Mouse (Mus musculus): ENCODE measurements at regions not wholly inside any gene's neighbourhood (a gene's known extent, or its start where the extent isn't known, plus 50 kb on each side); places are given as distances from the start of the nearest gene placed in this dataset.

DNA sequence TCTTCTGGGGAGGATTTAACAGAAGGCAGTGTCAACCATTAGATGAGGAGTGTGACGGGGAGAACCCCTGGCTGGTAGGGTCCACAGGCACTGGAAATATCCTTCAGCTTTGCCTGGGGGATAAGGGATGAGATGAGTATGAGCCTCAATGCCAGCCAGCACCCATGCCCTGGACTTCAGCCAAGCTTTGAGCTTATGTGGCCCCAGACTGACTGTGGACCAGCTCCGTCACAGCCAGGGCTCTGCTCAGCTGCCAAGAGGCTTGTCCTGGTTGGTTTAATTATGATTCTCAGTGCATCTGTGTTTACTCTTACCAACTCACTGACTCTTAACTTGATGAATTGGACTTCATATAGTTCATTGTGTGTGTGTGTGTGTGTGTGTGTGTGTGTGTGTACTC, 165.8 kb downstream of the Mex3b start:
- no peak overlapping the region for H3K4me3 ChIP-seq (replicated peaks; ENCODE audit: control insufficient read depth, low read depth, low read length)
- 83% methylated on average over 2 of the region's 2 CpGs for WGBS
- H3K4me1 ChIP-seq (ENCODE audit: control insufficient read depth, insufficient read depth, low read length): no peaks in the 10 kb centered on the region; the same call in 1 of the 2 replicates
- H3K27ac ChIP-seq (ENCODE audit: control insufficient read depth, insufficient read depth, low read depth, low read length, poor library complexity): no peak overlapping the region
- TF ChIP-seq CTCF (IDR thresholded peaks at IDR 0.05; ENCODE audit: control insufficient read depth, insufficient read depth, low read length) (no peak), POLR2A (IDR thresholded peaks at IDR 0.05; ENCODE audit: borderline replicate concordance, control insufficient read depth, low read depth, low read length) (no peak)

GRCm38 (mm10) chr7:83035190-83035589, 168.1 kb downstream of the Mex3b start:
- no peak overlapping the region for H3K27ac ChIP-seq (ENCODE audit: control insufficient read depth, insufficient read depth, low read depth, low read length, poor library complexity)
- 42% methylated on average over 3 of the region's 3 CpGs for WGBS
- TF ChIP-seq CTCF (IDR thresholded peaks at IDR 0.05; ENCODE audit: control insufficient read depth, insufficient read depth, low read length) (no peak), POLR2A (IDR thresholded peaks at IDR 0.05; ENCODE audit: borderline replicate concordance, control insufficient read depth, low read depth, low read length) (no peak)
- H3K4me3 ChIP-seq (replicated peaks; ENCODE audit: control insufficient read depth, low read depth, low read length): no peak overlapping the region
- no peaks in the 10 kb centered on the region; the same call in 1 of the 2 replicates for H3K4me1 ChIP-seq (ENCODE audit: control insufficient read depth, insufficient read depth, low read length)

GRCm38 (mm10) chr7:83036397-83036796, 169.3 kb downstream of the Mex3b start:
- Histone ChIP-seq H3K27ac (ENCODE audit: control insufficient read depth, insufficient read depth, low read depth, low read length, poor library complexity) (no peak overlapping the region), H3K4me3 (replicated peaks; ENCODE audit: control insufficient read depth, low read depth, low read length) (no peak overlapping the region), H3K4me1 (ENCODE audit: control insufficient read depth, insufficient read depth, low read length) (no peaks in the 10 kb centered on the region; the same call in 1 of the 2 replicates)
- TF ChIP-seq POLR2A (IDR thresholded peaks at IDR 0.05; ENCODE audit: borderline replicate concordance, control insufficient read depth, low read depth, low read length) (no peak), CTCF (IDR thresholded peaks at IDR 0.05; ENCODE audit: control insufficient read depth, insufficient read depth, low read length) (no peak)
- 78% methylated on average over 2 of the region's 2 CpGs for WGBS

DNA sequence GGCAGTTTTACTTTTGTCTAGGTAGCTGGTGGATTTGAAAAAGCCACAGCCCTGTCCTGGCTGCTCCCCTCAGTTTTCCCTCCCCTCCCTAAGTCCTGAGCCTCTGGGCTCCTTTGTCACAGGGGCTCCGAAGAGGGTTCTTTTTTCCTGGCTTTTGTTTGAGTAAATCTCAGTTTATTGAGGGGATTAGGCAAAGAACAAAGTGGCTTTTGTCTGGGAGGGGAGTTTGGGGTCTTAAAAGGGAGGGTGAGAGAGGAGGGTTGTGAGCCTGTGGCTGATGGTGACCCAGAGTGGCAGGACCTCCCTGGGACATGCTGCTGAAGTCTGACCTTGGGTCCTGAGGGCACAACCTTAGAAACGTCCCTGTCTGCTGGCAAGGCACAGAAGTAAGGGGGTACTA, 170.0 kb downstream of the Mex3b start:
- H3K27ac ChIP-seq (ENCODE audit: control insufficient read depth, insufficient read depth, low read depth, low read length, poor library complexity): no peak overlapping the region
- TF ChIP-seq POLR2A (IDR thresholded peaks at IDR 0.05; ENCODE audit: borderline replicate concordance, control insufficient read depth, low read depth, low read length) (no peak), CTCF (IDR thresholded peaks at IDR 0.05; ENCODE audit: control insufficient read depth, insufficient read depth, low read length) (no peak)
- no peak overlapping the region for H3K4me3 ChIP-seq (replicated peaks; ENCODE audit: control insufficient read depth, low read depth, low read length)
- WGBS: 40% methylated on average over 2 of the region's 2 CpGs
- H3K4me1 ChIP-seq (ENCODE audit: control insufficient read depth, insufficient read depth, low read length): no peaks in the 10 kb centered on the region; the same call in 1 of the 2 replicates

DNA sequence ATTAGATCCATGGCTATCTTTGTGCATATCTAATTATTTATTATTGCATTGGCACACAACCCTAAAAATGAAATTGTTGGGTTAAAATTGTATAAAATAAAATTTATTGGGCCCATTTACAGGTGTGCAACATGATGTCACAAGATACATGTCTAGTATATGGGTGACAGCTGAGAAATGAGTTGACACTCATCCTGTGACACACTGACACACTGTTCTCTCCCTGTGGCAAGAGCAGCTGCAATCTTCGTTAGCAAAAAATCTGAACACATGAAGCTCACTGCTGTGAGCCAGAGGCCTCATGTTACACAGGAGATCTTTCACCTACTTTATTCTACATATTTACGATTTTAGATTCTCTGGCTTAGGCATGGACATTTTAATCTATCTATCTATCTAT, 170.6 kb downstream of the Mex3b start:
- no peak for TF ChIP-seq CTCF (IDR thresholded peaks at IDR 0.05; ENCODE audit: control insufficient read depth, insufficient read depth, low read length)
- Histone ChIP-seq H3K4me1 (ENCODE audit: control insufficient read depth, insufficient read depth, low read length) (no peaks in the 10 kb centered on the region; the same call in 1 of the 2 replicates), H3K4me3 (replicated peaks; ENCODE audit: control insufficient read depth, low read depth, low read length) (no peak overlapping the region), H3K27ac (ENCODE audit: control insufficient read depth, insufficient read depth, low read depth, low read length, poor library complexity) (no peak overlapping the region)
- 79% methylated on average over 2 of the region's 2 CpGs for WGBS

DNA sequence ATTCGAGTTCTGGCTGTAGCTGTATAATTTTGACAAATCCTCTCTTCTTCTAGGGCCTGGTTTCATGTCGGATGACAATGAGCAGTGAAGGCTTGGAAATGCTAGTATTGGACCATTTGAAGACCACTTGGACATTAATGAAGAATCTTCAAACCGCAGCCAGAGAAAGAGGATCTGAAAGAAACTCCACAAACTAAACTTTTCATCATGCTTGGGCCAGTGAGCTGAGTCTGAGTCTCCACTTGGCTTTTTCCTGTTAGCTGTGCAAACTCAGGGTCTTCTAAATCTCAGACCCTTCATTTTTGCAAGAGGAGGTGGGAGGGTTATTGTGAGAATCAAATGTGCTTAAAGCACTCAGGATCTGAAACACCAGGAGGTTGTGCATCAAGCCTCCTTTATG, 176.6 kb downstream of the Mex3b start:
- H3K4me1 ChIP-seq (ENCODE audit: control insufficient read depth, insufficient read depth, low read length): no peaks in the 10 kb centered on the region
- 70% methylated on average over 3 of the region's 3 CpGs for WGBS
- H3K27ac ChIP-seq (ENCODE audit: control insufficient read depth, insufficient read depth, low read depth, low read length, poor library complexity): no peak overlapping the region
- TF ChIP-seq CTCF (IDR thresholded peaks at IDR 0.05; ENCODE audit: control insufficient read depth, insufficient read depth, low read length) (no peak), POLR2A (IDR thresholded peaks at IDR 0.05; ENCODE audit: borderline replicate concordance, control insufficient read depth, low read depth, low read length) (no peak)
- H3K4me3 ChIP-seq (replicated peaks; ENCODE audit: control insufficient read depth, low read depth, low read length): no peak overlapping the region

- H3K4me1 ChIP-seq (ENCODE audit: control insufficient read depth, insufficient read depth, low read length): no peaks in the 10 kb centered on the region
- no peak overlapping the region for H3K4me3 ChIP-seq (replicated peaks; ENCODE audit: control insufficient read depth, low read depth, low read length)
- no peak for TF ChIP-seq POLR2A (IDR thresholded peaks at IDR 0.05; ENCODE audit: borderline replicate concordance, control insufficient read depth, low read depth, low read length)
- no peak for TF ChIP-seq CTCF (IDR thresholded peaks at IDR 0.05; ENCODE audit: control insufficient read depth, insufficient read depth, low read length)
- 88% methylated on average over 3 of the region's 3 CpGs for WGBS
- no peak overlapping the region for H3K27ac ChIP-seq (ENCODE audit: control insufficient read depth, insufficient read depth, low read depth, low read length, poor library complexity)
Observed at GRCm38 (mm10) chr7:83045266-83045665, 178.1 kb downstream of the Mex3b start.

DNA sequence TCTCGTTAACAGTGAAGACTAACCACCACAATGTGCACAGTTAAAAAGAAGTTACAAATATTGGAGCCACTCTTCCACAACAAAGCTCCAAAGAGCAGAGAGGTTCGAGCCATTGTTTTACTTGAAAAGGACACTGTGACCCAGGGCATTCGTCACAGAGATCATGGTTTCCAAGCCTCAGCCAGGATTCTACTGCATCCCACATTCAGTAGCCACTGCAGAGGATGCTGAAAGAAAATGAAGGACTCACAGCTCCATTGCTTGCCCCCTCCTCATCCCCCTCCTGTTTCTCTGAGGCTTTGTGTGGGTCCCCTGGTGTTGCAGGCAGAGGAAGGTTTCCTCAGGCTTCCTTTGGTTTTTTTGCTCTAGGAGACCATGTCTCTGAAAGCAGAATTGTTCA, 182.9 kb downstream of the Mex3b start:
- TF ChIP-seq POLR2A (IDR thresholded peaks at IDR 0.05; ENCODE audit: borderline replicate concordance, control insufficient read depth, low read depth, low read length) (no peak), CTCF (IDR thresholded peaks at IDR 0.05; ENCODE audit: control insufficient read depth, insufficient read depth, low read length) (no peak)
- 76% methylated on average over 3 of the region's 3 CpGs for WGBS
- Histone ChIP-seq H3K27ac (ENCODE audit: control insufficient read depth, insufficient read depth, low read depth, low read length, poor library complexity) (no peak overlapping the region), H3K4me3 (replicated peaks; ENCODE audit: control insufficient read depth, low read depth, low read length) (no peak overlapping the region), H3K4me1 (ENCODE audit: control insufficient read depth, insufficient read depth, low read length) (no peaks in the 10 kb centered on the region; the same call in none of the 2 replicates)

DNA sequence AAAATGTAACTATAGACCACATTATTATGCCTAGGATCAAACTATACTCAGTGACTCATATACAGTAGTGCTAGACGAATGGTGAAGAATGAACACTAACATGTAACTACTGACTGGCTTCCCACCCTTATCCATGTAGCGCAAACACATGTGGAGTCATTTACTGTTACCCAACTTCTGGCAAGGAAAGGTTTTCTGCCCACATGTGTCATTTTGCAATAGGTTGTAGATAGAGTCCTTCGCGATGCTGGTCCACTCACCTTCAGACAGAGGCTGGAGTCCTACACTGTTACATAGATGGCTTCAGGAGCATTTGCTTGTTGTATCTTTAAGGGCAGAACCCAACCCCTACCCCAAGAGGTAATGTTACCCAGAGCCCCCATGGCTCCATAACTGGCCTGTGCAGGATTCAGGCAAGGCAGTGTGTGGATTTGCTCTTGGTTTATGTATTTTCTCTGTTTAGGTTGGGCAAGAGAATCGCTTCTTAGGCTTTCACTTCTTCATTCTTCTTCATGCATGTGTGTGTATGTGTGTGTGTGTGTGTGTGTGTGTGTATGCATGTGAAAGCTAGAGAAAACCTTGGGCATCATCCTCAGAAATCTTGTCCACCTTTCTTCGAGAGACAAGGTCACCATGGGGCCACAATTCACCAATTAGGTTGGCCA, 183.8 kb downstream of the Mex3b start:
- TF ChIP-seq POLR2A (IDR thresholded peaks at IDR 0.05; ENCODE audit: borderline replicate concordance, control insufficient read depth, low read depth, low read length) (no peak), CTCF (IDR thresholded peaks at IDR 0.05; ENCODE audit: control insufficient read depth, insufficient read depth, low read length) (no peak)
- Histone ChIP-seq H3K27ac (ENCODE audit: control insufficient read depth, insufficient read depth, low read depth, low read length, poor library complexity) (no peak overlapping the region), H3K4me1 (ENCODE audit: control insufficient read depth, insufficient read depth, low read length) (no peaks in the 10 kb centered on the region; the same call in none of the 2 replicates), H3K4me3 (replicated peaks; ENCODE audit: control insufficient read depth, low read depth, low read length) (no peak overlapping the region)
- 59% methylated on average over 6 of the region's 6 CpGs for WGBS

Data from bone marrow, adult 2 months (tissue).